Mouse (Mus musculus) left cerebral cortex, adult 2 months (tissue): ENCODE data around the gene Ttc28. TPM values are rescaled to one million over a fixed set of nuclear protein-coding genes. Genes with fewer than 3 reads are reported as not detected.
"Not testable (repeated sequence)": the region's sequence is repeated elsewhere in the genome, so short reads cannot be mapped to it uniquely, and the experiment has no call there.

Experiments
- DNase-seq, 2 experiments: peaks; one replicate each; pipeline ENCODE4 v3.0.0; 2021 to 2022; ENCODE audit warnings: low spot score in 2 of 2, mixed read lengths in 1 of 2; ENCODE audit errors: extremely low spot score in 1 of 2
- H3K27ac ChIP-seq: fragments of 200-600 bp; 2 replicates; pipeline ENCODE4 v1.8.1; 2022
- H3K4me3 ChIP-seq: fragments of 200-600 bp; 2 replicates; pipeline ENCODE4 v1.8.1; 2022
- CTCF ChIP-seq: fragments of 200-600 bp; IDR thresholded peaks from 2 replicates; pipeline ENCODE4 v1.8.1; 2022; ENCODE audit warnings: antibody characterized with exemption, mild to moderate bottlenecking, moderate library complexity
- intact Hi-C: fragments of 180-260 bp; cut with DNase I; formaldehyde crosslinking; loops from one replicate; pipeline ENCODE4 v1.15.1; 2025
- total RNA-seq, 2 experiments: library from RNA; stranded (reverse); gene quantifications; 2 replicates each; pipeline ENCODE4 v1.2.3; 2021

The Ttc28 gene
- total RNA-seq, 2 experiments from 2014 or later = 12.0 to 12.8 TPM

DNA sequence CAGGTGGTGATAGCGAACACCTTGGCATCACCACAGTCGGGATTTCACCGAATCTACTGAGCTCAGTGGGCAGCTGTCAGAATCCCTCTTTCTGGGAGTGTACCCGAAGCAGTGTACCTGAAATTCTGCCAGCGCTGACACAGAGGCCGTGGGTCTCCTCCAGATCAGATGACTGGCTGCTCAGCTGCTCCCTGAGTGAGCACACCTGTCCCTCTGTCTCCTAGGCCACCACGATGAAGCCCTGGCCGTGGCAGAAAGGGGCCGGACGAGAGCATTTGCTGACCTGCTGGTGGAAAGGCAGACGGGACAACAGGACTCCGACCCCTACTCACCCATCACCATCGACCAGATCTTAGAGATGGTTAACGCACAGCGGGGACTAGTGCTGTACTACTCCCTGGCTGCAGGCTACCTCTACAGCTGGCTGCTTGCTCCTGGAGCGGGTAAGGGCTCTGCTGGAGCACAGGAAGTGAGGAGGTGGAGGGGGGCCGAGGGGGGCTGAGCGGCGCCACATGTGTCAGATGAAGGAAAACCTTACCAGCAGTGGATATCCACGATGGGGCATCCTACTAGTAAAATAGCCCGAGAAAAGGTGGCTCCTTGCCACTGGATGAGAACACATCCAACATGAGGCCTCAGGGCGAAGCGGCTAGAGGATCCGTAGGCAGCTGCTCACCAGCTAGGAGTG lies 353.6 kb downstream of the Ttc28 start:
- no peak for DNase-seq
- H3K4me3 ChIP-seq = no peak overlapping the region
- intact Hi-C loops = no loop called here
- H3K27ac ChIP-seq = no peak overlapping the region
- TF ChIP-seq CTCF = no peak

DNA sequence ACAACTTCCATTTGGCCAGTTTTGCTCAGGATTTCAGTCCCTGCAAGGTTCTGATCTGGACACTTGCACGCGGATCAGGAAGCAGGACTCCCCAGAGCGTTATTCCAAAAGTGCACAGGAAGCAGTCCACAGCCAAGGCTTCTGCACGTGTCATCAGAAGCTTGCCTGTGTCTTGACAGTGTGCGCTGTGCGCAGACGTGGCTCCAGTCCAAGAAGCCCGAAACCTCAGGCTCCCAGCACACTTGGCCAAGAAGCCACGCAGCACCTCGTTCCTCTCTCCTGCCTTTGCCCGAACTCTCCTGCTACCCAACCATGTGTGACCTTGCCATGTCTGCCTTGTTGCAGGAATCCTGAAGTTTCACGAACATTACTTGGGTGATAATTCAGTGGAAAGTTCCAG lies 355.5 kb downstream of the Ttc28 start:
- no peak for DNase-seq
- TF ChIP-seq CTCF = no peak
- Histone ChIP-seq H3K27ac (no peak overlapping the region), H3K4me3 (no peak overlapping the region)
- intact Hi-C loops = no loop called here

DNA sequence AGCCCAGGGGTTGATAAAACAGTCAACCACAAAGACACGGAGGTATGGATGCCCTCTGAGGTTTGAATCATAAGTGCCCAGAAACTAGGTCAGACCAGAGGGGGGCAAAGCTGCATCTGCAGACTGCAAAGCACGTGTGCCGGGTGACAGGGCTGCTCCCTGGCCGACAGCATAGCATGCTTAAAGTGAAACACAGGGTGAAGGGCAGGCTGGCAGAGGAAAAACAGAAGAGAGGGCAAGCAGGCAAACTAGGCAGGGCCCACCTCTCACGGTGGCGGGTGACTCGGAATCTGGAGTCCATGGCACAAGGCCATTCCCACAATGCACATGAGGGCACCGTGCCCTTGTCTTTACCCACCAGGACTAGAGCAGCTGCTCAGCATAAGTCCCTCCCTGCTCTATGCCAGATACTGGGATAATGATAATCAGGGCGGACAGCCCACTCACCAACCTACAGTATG lies 357.6 kb downstream of the Ttc28 start:
- Histone ChIP-seq H3K4me3 (no peak overlapping the region), H3K27ac (no peak overlapping the region)
- TF ChIP-seq CTCF = no peak
- intact Hi-C loops = no loop called here
- no peak for DNase-seq

DNA sequence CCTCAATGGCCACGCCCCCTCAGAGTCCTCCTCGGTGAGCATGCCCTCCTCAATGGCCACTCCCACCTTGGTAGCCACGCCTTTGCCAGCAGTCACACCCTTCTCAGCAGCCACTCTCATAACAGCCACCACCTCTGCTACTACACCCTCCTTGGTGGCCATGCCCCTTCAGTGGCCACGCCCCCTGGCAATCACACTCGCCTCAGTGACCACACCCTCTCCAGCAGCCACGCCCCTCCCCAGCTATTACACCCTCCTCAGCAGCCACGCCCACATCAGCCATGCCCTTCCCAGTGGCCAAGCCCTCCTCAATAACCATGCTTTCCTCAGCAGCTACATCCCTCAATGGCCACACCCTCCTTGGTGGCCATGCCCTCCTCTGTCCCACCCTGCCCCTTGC lies 359.6 kb downstream of the Ttc28 start:
- Histone ChIP-seq H3K27ac (no peak overlapping the region), H3K4me3 (no peak overlapping the region)
- intact Hi-C loops = no loop called here
- no peak for DNase-seq
- TF ChIP-seq CTCF = no peak

DNA sequence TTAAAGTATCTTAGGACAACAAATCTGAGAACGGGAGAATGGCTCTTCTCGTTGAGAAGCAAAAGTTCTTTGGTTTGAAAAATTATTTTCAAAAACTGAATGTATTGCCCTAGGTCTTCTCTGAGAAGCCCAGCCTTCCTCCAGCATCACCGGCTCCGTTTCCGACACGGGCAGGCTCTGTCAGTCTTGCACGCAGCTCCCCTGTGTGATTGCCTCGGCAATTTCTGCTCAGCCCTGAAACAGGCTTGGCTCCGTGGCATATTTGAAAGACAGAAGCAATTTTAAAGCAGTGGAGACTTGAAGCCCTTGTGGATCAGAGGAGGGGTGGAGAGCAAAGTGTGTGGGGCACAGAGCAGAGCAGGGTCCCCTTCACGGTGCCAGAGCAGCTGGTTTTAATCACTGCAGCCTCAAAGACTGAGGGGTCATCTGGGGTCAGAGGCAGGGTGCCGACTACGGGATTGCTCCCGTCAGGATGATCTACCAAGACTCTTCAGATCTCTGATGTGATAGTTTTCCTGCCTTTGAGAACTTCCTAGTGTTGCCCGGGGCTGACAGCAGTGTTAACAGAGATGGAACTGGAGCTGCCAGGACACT lies 363.9 kb downstream of the Ttc28 start:
- intact Hi-C loops = no loop called here
- no peak overlapping the region for H3K27ac ChIP-seq
- no peak for TF ChIP-seq CTCF
- DNase-seq = no peak
- no peak overlapping the region for H3K4me3 ChIP-seq

DNA sequence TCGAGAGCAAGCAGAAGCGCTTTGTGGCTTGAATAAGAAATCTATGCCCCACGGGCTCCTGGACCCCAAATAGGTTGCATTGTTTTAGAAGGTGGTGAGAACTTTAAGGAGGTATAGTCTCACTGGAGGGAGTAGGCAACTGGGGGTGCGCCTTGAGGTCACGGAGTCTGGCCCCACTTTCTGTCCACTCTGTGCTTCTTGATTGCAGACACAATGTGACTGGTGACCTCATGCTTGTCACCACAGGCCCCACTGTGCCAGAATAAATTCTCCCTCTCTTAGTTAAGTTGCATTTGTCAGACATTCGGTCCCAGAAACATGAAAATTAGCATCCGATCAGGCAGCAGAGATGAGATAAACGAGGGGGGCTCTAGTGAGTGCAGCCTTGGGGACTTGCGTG lies 364.5 kb downstream of the Ttc28 start:
- no peak for DNase-seq
- no peak overlapping the region for H3K27ac ChIP-seq
- intact Hi-C loops = no loop called here
- TF ChIP-seq CTCF = no peak
- H3K4me3 ChIP-seq = no peak overlapping the region

DNA sequence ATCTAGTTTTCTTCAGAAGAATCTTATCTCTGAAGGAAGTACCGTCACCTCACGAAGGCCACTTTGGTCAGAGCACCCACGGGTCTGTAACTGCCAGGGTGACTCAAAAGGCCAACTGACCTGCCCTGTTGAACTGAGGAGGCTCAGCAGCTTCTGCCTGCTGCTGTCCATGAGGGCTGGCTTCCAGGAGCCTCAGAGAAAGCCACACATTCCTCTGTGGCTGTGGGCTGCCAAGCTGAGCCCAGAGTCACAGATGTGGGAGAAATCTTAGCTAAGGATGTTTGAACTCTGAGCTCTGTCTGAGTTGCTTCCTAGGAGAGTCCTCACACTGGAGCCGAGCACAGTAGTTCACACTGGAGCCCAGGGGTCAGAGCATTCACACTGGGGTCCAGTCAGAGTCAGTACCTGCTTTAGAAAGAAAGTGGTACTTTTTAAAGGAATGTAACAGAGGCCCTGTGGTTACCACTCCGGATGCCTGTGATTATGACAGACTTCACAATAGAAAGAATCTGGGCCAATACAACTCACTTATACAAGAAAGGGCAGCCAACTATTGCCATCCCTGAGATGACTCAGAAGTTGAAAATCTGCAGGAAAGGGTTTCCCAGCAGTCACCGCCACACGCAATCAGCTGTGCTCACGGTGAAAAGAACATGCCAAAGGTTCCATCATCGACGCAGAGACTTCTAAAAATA lies 368.1 kb downstream of the Ttc28 start:
- intact Hi-C loops = no loop called here
- TF ChIP-seq CTCF = no peak
- Histone ChIP-seq H3K4me3 (no peak overlapping the region), H3K27ac (no peak overlapping the region)
- no peak for DNase-seq

DNA sequence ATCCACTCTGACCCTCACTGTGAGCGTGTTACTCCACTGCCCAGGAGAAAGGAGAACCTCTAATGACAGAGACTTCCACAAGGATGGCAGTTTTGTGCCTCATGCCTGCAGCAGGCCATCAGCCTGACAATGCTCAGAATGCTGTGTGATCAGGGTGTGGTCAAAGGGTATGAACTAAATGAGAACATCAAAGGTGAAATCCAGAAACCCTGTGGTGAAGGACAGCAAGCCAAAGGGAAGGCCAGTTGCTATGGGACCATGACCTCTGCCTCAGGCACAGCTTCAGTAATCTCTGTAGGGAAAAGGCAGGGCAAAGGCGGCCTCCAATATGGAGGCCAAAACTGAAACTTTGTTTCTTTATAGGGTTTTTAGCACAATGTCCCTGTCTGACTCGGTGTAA lies 372.5 kb downstream of the Ttc28 start:
- TF ChIP-seq CTCF = no peak
- no peak for DNase-seq
- Histone ChIP-seq H3K27ac (no peak overlapping the region), H3K4me3 (no peak overlapping the region)
- intact Hi-C loops = no loop called here

DNA sequence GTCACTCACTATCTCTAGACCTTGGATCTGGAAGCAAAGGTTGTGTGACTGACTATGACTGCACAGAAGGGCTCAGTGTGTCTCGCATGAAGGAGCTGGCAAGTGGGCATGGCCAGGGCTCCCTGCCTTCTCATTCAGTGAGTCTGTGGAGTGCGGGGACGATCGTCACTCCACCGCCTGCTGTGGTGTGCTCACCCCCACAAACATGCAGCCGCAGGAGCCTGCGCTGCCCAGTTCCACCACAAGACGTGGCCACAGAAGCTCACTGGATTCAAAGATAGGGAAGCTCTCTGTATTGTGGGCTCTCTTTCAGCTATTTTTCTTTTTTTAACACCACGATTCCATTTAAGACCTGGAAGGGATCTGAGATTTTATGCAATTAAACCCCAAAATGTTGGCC lies 374.8 kb downstream of the Ttc28 start:
- intact Hi-C loops = no loop called here
- no peak overlapping the region for H3K27ac ChIP-seq
- no peak for DNase-seq
- no peak; the same call in 1 of the 2 replicates for TF ChIP-seq CTCF
- H3K4me3 ChIP-seq = no peak overlapping the region

DNA sequence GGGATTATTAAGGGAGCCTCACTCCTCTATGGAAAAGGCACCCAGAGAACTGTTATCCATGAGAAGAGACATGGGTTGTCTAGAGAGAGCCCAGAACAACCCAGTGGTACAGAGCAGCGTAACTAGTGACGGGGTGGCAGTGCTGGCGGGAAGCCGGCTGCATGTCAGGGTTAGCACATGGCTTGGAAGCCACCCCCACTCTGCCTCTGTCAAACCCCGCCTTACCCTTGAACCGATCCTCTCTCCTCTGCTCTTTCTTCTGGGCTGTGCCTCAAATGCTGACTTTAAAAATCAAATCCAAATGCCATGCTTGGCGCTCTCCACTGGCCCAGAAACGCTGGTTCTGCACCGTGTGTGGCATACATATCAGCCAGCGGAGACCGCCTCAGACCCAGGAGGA lies 375.2 kb downstream of the Ttc28 start:
- no peak overlapping the region for H3K4me3 ChIP-seq
- intact Hi-C loops = loop anchor here (5.0 kb wide), 1 partner anchor 332 kb away; no protein-coding TSS in a partner anchor
- no peak overlapping the region for H3K27ac ChIP-seq
- DNase-seq = no peak
- no peak for TF ChIP-seq CTCF

DNA sequence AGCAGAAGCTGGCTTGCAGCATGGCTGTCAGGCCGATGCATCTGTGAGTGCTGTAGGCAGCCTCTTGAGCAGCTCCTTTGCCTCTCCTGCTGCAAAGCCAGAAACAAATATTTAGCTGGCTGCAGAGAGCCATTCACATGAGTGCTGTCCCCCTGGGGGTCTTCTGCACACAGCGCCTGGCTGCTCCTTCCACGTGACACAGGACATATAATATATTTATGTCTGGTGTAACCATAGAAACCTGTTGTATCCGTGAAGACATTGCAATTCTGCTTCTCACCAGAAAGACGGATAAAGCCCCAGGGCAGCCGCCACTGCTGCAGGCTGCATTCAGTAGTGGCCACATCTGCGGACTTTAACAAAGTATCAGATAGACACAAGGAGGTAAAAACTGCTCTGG lies 376.6 kb downstream of the Ttc28 start:
- H3K27ac ChIP-seq = no peak overlapping the region
- intact Hi-C loops = loop anchor here (2.0 to 5.0 kb wide), 4 partner anchors 47 to 419 kb away; no protein-coding TSS in a partner anchor
- H3K4me3 ChIP-seq = no peak overlapping the region
- no peak for DNase-seq
- TF ChIP-seq CTCF = no peak

DNA sequence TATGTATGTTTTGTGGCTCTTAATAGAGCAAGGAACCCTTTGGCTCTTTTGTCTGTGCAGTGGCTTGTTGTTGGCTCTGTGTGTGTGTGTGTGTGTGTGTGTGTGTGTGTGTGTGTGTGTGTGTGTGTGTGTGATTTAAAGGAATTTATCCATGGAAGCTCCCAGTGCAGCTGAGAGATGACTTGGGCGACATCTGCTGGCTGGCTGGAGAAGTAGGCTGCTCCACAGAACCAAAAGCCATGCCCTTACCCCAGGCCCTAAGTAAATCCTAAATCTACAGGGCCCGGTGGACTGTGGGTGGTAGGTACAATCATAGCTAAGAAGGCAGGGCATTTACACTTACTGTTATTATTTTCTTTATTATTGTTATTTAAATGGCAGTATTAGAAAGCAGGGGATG lies 377.5 kb downstream of the Ttc28 start:
- peak; percentile 67 for TF ChIP-seq CTCF
- DNase-seq = peak; percentile 64 to 70
- intact Hi-C loops = loop anchor here (2.0 to 5.0 kb wide), 4 partner anchors 48 to 420 kb away; no protein-coding TSS in a partner anchor
- no peak overlapping the region for H3K4me3 ChIP-seq
- H3K27ac ChIP-seq = no peak overlapping the region

DNA sequence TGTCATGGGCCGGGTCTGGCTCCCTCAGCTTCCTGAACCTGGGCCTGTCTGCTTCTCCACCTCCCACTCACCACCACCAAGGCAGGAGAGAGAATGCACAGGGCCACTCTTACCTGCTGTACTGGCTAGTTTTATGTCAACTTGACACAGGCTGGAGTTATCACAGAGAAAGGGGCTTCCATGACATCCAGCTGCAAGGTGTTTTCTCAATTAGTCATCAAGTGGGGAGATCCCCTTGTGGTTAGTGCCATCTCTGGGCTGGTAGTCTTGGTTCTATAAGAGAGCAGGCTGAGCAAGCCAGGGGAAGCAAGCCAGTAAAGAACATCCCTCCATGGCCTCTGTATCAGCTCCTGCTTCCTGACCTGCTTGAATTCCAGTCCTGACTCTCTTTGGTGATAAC lies 381.6 kb downstream of the Ttc28 start:
- H3K4me3 ChIP-seq, H3K27ac ChIP-seq, DNase-seq: not testable (repeated sequence)
- intact Hi-C loops = loop anchor here (10.0 kb wide), 1 partner anchor 616 kb away; no protein-coding TSS in a partner anchor
